Mouse (Mus musculus) layer of hippocampus, adult 11-12 months (tissue): Measurements from ENCODE around the gene Selenoi.
"Not testable (repeated sequence)": the region's sequence is repeated elsewhere in the genome, so short reads cannot be mapped to it uniquely, and the experiment has no call there.

Experiments
- DNase-seq: peaks from one replicate; pipeline ENCODE4 v3.0.0; 2022; ENCODE audit warnings: low spot score

Selenoi gene

DNA sequence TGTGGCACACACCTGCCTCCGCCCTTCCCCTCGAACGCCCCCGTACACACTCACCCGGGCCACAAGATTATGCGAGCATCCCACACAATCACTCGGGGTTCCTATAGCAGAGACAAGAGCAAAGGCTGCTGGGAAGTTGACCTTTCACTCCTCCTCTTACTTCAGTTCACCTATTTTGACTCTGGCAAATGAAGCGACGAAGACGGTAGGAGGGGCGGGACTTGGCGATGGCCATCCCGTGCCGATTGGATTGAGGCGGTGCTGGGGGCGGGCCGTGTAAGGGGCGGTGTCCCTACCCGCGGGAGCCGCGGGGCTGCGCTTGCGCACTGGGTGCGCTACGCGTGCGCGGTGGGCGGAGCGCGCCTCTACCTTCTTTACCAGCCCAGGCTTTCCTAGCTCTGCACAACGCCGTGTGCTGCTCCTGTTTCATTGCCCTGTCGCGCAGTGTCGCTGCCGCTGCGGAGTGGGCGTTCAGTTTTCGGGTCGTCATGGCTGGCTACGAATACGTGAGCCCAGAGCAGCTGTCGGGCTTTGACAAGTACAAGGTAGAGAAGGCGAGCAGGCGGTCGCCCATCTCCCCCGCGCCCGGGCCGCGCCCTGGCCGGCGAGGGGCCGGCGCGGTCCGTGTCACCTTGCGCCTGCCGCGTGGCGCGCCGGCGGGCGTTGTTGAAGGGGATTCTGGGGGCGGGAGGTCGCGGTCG lies at the start of gene Selenoi:
Selenoi (plus strand) TSS at position 311 of the 701 bp plus-strand sequence.
- peak; percentile 99 for DNase-seq

- no peak for DNase-seq
These were observed 44.5 kb upstream of the Selenoi start for GRCm38 (mm10) chr5:30187687-30188485.

DNA sequence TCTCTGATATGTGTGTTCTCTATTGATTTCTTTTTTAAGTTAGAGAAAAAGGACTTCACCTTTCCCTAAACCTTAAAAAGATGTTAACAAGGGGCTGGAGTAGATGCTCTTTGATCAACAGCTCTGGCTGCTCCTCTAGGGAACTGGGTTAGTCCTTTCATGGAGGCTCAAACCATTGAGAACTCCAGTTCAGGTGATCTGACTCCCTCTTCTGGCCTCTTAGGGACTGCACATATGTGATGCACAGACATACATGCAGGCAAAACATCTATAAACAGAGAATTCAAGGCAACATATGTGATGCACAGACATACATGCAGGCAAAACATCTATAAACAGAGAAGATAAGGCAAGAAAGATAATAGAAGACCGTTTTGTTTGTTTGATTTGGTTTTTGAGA lies 39.9 kb upstream of the Selenoi start:
- DNase-seq, result no peak

- no peak for DNase-seq
These were observed 37.0 kb upstream of the Selenoi start for GRCm38 (mm10) chr5:30195340-30195739.

DNA sequence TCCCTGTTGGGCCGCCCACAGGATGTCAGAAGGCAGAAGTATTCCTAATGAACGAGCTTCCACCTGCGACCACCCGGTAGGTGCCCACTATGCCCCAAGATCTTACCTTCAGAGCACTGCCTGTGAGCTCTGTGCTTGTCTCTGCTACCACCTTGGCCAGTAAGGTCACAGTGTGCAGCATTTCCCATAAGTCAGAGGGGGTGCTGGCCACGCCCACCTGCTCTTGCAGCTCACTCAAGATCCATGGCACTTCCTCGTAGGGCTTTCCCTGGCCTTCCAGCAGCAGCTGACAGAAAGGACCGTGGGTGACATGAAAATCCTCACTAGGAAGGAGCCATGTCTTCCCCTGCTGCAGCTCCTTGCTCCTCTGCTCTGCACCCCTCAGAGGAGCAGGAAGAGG lies 34.1 kb upstream of the Selenoi start:
- DNase-seq, result no peak

DNA sequence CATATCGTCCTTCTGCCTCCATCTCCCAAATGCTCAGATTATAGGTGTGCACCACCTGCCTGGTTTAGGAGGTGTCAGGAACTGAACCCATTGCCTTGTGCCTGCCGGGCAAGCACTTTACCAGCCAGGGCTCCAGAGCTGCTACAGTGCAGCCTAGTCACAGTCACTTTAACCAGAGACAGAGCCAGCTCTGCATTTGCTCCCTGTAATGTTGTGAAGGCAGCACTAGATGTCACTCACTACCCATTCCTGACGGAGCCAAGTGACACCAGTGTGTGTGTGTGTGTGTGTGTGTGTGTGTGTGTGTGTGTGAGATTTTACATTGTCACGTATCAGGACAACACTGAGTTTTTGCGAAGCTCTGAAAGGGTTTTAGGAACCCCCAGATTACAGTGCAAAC lies 30.9 kb upstream of the Selenoi start:
- DNase-seq, result peak; percentile 44

DNA sequence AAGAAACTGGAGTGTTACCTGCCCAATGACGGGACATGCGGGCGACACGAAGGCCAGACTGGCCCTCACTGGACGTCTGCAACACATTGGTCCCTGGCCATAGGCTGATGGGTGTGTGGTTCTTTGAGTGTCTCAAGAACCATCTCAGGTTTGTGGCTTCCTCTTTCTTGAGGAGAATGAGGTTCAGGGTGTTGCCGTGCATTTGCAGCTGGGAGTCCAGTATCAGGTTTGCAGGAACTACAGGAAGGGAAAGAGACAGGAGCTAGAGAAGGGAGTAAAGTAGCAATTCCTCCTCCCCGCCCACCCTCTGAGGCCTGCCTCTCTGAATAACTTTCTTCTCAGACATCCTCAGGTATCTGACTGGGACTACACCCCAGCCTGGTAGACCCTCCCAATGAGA lies 30.2 kb upstream of the Selenoi start:
- no peak for DNase-seq

DNA sequence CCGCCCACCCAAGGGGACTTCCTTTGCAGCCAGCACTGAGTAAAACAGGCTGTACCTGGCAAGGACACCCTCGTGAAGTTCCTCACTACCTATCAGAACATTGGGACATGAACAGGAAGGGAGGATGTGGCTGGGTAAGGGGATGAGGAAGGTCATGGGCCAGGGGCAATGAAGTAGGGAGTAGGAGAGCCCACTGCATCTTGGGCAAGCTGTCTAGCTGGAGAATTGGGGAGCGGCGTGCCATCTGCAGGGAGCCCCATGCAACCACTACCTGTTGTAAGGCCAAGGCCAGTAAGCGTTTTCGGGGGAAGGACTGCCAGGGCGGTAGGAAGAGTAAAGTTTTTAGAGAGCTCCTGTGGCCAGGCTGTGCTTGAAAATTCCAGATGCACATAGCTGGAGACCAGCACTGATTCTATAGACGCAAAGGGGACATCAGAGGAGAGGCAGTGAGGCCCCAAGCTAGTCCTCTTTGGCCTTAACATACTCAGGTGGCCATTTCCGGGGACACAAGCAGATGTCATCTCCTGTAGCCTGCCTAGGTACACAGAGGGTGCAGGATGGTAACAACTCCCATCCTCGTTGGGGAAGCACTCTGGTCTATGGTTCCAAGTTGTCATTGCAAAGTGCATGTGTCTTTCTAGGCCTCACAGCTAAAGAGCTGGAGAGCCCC lies 29.0 kb upstream of the Selenoi start:
- DNase-seq, result no peak

- DNase-seq, result no peak
These were observed 27.9 kb upstream of the Selenoi start for GRCm38 (mm10) chr5:30204441-30204840.

DNA sequence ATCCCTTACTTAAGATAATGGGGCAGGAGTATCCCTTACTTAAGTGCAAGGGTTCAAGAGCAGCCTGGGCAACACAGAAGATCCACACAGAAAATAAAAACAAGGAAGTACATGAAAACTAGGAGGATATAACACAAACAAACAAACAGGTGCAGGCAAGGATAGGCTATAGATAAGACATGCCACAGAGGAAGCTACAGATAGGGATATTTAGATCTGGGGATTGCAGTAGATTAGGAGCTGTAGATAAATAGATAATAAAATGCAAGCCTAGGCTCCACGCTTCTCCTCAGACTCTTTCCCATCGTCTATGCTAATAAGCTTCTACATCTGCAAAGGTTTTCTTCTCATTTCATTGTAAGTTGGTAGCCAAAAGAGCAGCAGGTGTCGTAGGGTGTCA lies 27.3 kb upstream of the Selenoi start:
- DNase-seq, result no peak

DNA sequence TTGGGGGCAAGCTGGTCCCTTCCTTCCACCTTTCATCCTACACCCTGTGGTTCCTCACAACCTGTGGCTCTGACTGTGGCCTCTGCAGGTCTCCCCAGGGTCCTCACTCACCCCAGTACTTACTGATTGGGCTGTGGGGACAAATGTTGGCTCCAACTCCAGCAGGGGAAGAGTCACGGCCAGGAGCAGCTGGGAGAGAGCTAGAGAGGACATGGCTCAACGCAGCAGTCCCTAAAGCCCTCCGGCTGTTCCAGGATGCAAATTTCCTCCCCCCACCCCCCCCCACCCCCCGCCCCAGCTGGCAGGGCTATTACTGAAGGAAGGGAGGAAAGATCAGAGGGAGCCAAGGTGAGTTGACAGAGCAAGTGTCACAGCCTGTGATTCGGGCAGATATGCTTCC lies 26.9 kb upstream of the Selenoi start, which contains the start of gene Adgrf3:
Adgrf3 (minus strand) TSS at position 230 of the 400 bp plus-strand sequence.
- no peak for DNase-seq

DNA sequence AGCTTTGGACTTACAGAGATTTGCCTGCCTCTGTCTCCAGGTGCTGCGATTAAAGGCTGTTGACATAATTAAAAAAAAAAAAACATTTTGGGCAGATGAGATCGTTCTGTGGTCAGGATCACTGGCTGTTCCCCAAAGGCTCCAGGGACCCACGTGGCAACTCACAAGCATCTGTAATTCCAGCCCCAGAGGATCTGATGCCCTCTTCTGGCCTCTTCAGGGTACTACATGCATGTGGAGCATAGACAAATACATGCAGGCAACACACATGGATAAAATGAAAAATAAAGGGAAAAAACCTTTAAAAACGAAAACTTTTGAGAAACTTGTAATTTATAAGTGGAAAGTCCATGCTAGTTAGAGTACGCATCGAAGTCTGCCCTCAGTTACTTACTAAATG lies 25.1 kb upstream of the Selenoi start:
- no peak for DNase-seq

DNA sequence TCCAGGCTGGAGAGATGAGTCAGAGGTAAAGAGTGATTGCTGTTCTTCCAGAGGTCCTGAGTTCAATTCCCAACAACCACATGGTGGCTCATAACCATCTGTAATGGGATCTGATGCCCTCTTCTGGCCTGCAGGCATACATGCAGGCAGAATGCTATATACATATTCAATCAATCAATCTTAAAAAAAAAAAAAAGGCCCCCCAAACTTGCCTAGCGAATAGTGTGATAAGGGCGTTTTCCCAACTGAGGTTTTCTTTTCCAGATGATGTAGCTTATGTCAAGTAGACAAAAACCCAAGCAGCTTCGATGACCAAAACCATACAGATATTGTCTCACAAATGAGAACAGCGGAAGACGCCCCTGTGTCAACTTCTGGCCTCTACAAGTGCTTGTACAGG lies 21.6 kb upstream of the Selenoi start:
- DNase-seq, result not testable (repeated sequence)

GRCm38 (mm10) chr5:30214889-30215288 lies 17.5 kb upstream of the Selenoi start:
- peak; percentile 58 for DNase-seq

GRCm38 (mm10) chr5:30215970-30216369 lies 16.4 kb upstream of the Selenoi start:
- no peak for DNase-seq

DNA sequence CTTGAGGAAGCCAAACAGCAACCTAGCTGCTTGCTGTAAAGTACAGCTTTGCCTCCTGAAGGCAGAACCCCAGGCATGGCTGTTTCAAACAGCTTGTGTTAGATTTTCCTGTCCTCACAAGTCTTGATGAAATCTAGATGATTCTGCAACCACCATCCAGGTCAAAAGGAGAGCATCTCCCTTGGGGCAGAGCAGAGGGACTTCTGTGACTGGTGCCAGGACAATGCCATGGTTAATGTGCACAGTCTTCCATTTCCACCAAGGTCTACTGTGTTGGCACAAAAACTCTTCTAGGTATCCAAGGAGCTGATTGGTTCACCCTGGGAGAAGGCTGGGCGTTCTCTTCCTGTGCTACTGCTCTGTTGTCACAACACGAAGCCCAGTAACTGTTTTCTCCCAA lies 12.7 kb upstream of the Selenoi start:
- no peak for DNase-seq

GRCm38 (mm10) chr5:30220666-30221065 lies 11.7 kb upstream of the Selenoi start:
- DNase-seq, result no peak

- no peak for DNase-seq
These were observed 9.7 kb upstream of the Selenoi start for GRCm38 (mm10) chr5:30222681-30223080.

DNA sequence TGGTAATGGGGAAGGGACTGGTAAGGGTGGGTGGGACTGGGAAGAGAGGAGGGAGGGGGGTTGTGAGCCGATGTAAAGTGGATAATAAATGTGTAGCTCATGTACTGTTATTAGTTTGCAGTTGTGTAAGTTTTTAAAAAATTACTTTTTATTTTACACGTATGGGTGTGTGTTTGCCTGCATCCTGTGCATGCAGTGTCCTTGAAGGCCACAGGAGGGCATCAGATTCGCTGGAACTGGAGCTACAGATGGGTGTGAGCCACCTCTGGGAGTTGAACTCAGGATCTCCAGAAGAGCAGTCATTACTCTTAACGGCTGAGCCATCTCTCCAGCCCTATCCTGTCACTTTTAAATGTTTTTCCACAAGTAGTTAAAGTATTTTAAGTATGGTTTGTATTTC lies 1.5 kb upstream of the Selenoi start:
- peak; percentile 27 for DNase-seq

- DNase-seq, result no peak
These were observed 500 bp upstream of the Selenoi start for GRCm38 (mm10) chr5:30231891-30232270.

DNA sequence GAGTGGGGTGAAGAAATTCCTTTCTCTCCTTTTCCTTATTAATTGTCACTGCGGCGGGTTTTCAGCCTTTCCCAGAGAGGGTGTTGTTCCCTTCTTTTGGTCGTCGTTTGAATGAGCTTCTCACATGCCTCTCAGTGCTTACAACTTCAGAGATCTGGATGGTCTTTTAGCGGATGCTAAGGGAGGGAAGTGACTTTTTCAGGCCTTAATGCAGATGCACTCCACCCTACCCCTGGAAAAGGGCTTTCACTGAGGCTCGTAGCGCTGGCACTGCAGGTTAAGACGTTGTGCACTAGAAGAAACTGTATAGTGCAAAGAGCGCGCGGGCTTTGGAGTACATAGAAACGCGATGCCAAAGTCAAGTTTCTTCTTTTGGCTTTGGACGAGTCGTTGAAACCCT lies 661 bp downstream of the Selenoi start:
- DNase-seq, result peak; percentile 13

- DNase-seq, result no peak
These were observed 1.6 kb downstream of the Selenoi start for GRCm38 (mm10) chr5:30233979-30234378.

- no peak for DNase-seq
These were observed 3.3 kb downstream of the Selenoi start for GRCm38 (mm10) chr5:30235641-30236126.
